In the genomic region with DNA sequence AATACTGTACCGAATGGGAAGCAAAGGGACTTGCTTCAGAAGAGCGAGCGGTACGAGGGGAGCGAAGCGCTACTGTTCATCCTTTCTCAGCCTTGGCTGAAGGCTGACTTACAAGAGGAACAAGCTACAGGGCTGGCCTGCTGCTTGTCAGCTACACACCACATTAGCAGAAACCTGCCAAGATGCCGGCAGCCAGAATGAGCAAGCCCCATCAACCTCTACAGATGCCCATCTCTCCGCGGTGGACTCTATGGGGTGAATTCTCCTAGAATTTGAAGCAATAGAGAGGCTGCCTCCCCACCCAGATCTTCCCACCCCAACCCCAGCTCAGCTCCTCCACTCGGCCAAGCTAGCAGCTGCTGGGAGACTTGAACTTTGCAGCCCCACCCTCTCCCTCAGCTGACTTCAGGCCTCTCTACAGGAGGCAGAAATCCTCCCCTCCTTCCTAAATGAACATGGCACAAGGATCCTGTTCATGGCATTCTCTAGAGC, we compare ENCODE assay signal across 8 mouse cellular contexts. TPM values are rescaled to one million over a fixed set of nuclear protein-coding genes. Genes with fewer than 3 reads are reported as not detected.
DNase-seq lines count a peak whose midpoint lies in the region; ATAC-seq and TF ChIP-seq lines count a peak whose summit lies in the region.

No protein-coding gene starts in this region.

- WGBS in heart, embryonic 12.5 days: 85% methylated on average over 10 of the region's 10 CpGs
- WGBS in heart, embryonic 10.5 days: 86% methylated on average over 10 of the region's 10 CpGs
- 77% methylated on average over 10 of the region's 10 CpGs for WGBS in heart, postnatal 0 days
- WGBS in midbrain, embryonic 14.5 days: 80% methylated on average over 10 of the region's 10 CpGs

- ATAC-seq in heart, embryonic 12.5 days (ENCODE audit: insufficient number of reproducible peaks, low FRiP score): no peak
- no peak for ATAC-seq in heart, postnatal 0 days (ENCODE audit: insufficient read depth, low read depth)
- ATAC-seq in midbrain, embryonic 14.5 days (ENCODE audit: low FRiP score, low TSS enrichment): peak; percentile 24

- H3K4me1 ChIP-seq in heart, embryonic 12.5 days (replicated peaks): peaks cover 73% of the 10 kb centered on the region
- H3K4me1 ChIP-seq in heart, embryonic 10.5 days: peaks cover 59% of the 10 kb centered on the region
- peaks cover 58% of the 10 kb centered on the region for H3K4me1 ChIP-seq in brown adipose tissue, adult 24 weeks (ENCODE audit: control insufficient read depth, insufficient read depth, insufficient read length, low read length)
- H3K4me1 ChIP-seq in heart, postnatal 0 days (ENCODE audit: control insufficient read depth, insufficient read depth): peaks cover 47% of the 10 kb centered on the region
- H3K4me1 ChIP-seq in midbrain, embryonic 14.5 days (ENCODE audit: control insufficient read depth, insufficient read depth, low read length): peaks cover 40% of the 10 kb centered on the region

- TF ChIP-seq EP300 in heart, postnatal 0 days (IDR thresholded peaks at IDR 0.05; ENCODE audit: low read depth): no peak

- H3K27me3 ChIP-seq in heart, embryonic 12.5 days (replicated peaks): no peaks in the 10 kb centered on the region
- H3K27me3 ChIP-seq in heart, embryonic 10.5 days (ENCODE audit: insufficient read depth, poor library complexity, severe bottlenecking): no peaks in the 10 kb centered on the region
- no peaks in the 10 kb centered on the region for H3K27me3 ChIP-seq in heart, postnatal 0 days (ENCODE audit: control insufficient read depth, insufficient read depth, low read length)
- H3K27me3 ChIP-seq in midbrain, embryonic 14.5 days (ENCODE audit: control insufficient read depth, insufficient read depth, low read length): no peaks in the 10 kb centered on the region

- no peak for DNase-seq in heart, embryonic 10.5 days (ENCODE audit: low spot score)
- DNase-seq in heart, postnatal 0 days (ENCODE audit: low spot score): no peak
- no peak for DNase-seq in midbrain, embryonic 14.5 days
- DNase-seq in kidney, postnatal 14 days: no peak
- DNase-seq in layer of hippocampus, adult 11-12 months (ENCODE audit: low spot score): no peak
- no peak for DNase-seq in urinary bladder, adult 2 months (ENCODE audit: low spot score)

- H3K27ac ChIP-seq in heart, embryonic 12.5 days (ENCODE audit: poor library complexity, severe bottlenecking): no peak overlapping the region
- no peak overlapping the region for H3K27ac ChIP-seq in heart, embryonic 10.5 days
- H3K27ac ChIP-seq in brown adipose tissue, adult 24 weeks (replicated peaks; ENCODE audit: low read depth, low read length): peak overlapping the region; percentile 20; the same call in 1 of the 2 replicates
- peak overlapping the region; percentile 26 for H3K27ac ChIP-seq in heart, postnatal 0 days (ENCODE audit: low read depth)
- peak overlapping the region; percentile 49; the same call in 1 of the 2 replicates for H3K27ac ChIP-seq in midbrain, embryonic 14.5 days (replicated peaks; ENCODE audit: low read depth, low read length)

- H3K4me3 ChIP-seq in heart, embryonic 12.5 days: no peak overlapping the region
- no peak overlapping the region for H3K4me3 ChIP-seq in heart, embryonic 10.5 days
- H3K4me3 ChIP-seq in brown adipose tissue, adult 24 weeks (ENCODE audit: insufficient read depth, low read depth, low read length): no peak overlapping the region
- no peak overlapping the region for H3K4me3 ChIP-seq in heart, postnatal 0 days (ENCODE audit: low read depth, low read length)
- H3K4me3 ChIP-seq in midbrain, embryonic 14.5 days (replicated peaks; ENCODE audit: low read depth, low read length): no peak overlapping the region

- H3K9me3 ChIP-seq in heart, embryonic 12.5 days (replicated peaks): no peaks in the 10 kb centered on the region
- H3K9me3 ChIP-seq in heart, embryonic 10.5 days: no peaks in the 10 kb centered on the region
- no peaks in the 10 kb centered on the region for H3K9me3 ChIP-seq in heart, postnatal 0 days (replicated peaks; ENCODE audit: control insufficient read depth, low read length)
- no peaks in the 10 kb centered on the region for H3K9me3 ChIP-seq in midbrain, embryonic 14.5 days (ENCODE audit: control insufficient read depth, low read length)

- 0 out of 2 replicates have a peak overlapping the region, but pooled peaks have one; percentile 2 for H3K9ac ChIP-seq in heart, embryonic 12.5 days
- no peak overlapping the region for H3K9ac ChIP-seq in heart, postnatal 0 days (replicated peaks; ENCODE audit: low read depth, low read length)
- no peak overlapping the region; the same call in 1 of the 2 replicates for H3K9ac ChIP-seq in midbrain, embryonic 14.5 days (replicated peaks; ENCODE audit: low read length)

- no peak for TF ChIP-seq CTCF in heart, postnatal 0 days (IDR thresholded peaks at IDR 0.05; ENCODE audit: low read depth)

- H3K4me2 ChIP-seq in heart, embryonic 12.5 days: no peak overlapping the region
- no peak overlapping the region for H3K4me2 ChIP-seq in heart, postnatal 0 days (ENCODE audit: low read depth, low read length)
- 0 out of 2 replicates have a peak overlapping the region, but pooled peaks have one; percentile 15 for H3K4me2 ChIP-seq in midbrain, embryonic 14.5 days (ENCODE audit: low read length)

- peaks cover 19% of the 10 kb centered on the region; the same call in 1 of the 2 replicates for H3K36me3 ChIP-seq in heart, embryonic 12.5 days
- peaks cover 17% of the 10 kb centered on the region for H3K36me3 ChIP-seq in heart, embryonic 10.5 days
- H3K36me3 ChIP-seq in heart, postnatal 0 days (replicated peaks; ENCODE audit: control insufficient read depth, insufficient read depth, low read length): peaks cover 4% of the 10 kb centered on the region; the same call in 1 of the 2 replicates
- peaks cover 5% of the 10 kb centered on the region; the same call in 1 of the 2 replicates for H3K36me3 ChIP-seq in midbrain, embryonic 14.5 days (ENCODE audit: control insufficient read depth, insufficient read depth, low read length)

RNA-seq across cellular contexts. Expression of a gene that starts 46.5 kb away (rescaled TPM):
- 31.3 and 33.6 TPM in 2 replicates for polyA plus RNA-seq in heart, embryonic 12.5 days (2016; fragmentation: Nextera tagmentation; extraction: Ambion mirVana)
- polyA plus RNA-seq in heart, embryonic 10.5 days (2016; fragmentation: Nextera tagmentation; extraction: Ambion mirVana): 29.8 and 31.3 TPM in 2 replicates
- 5.0 and 7.0 TPM in 2 replicates for polyA plus RNA-seq in brown adipose tissue, adult 24 weeks (2012; ENCODE audit: insufficient read depth, insufficient read length, missing spikeins)
- total RNA-seq in heart, postnatal 0 days (2014; rRNA removed; ENCODE audit: low replicate concordance): 14.1 and 17.3 TPM in 2 replicates
- polyA plus RNA-seq in heart, postnatal 0 days (2015; fragmentation: Nextera tagmentation; extraction: Ambion mirVana): 16.4 and 17.2 TPM in 2 replicates
- polyA plus RNA-seq in midbrain, embryonic 14.5 days (2014; fragmentation: Nextera tagmentation; extraction: Ambion mirVana): 50.0 and 56.0 TPM in 2 replicates
- 9.4 and 14.4 TPM in 2 replicates for polyA plus RNA-seq in urinary bladder, adult 2 months (2012; rRNA removed)

Comparison
In these comparisons a context has a peak if more than half of its experiments do, and no peak if none do; other contexts are left out.
1. H3K27ac ChIP-seq: peak in brown adipose tissue, adult 24 weeks (single experiment), heart, postnatal 0 days (single experiment) and midbrain, embryonic 14.5 days (single experiment); none in heart, embryonic 12.5 days (single experiment) and heart, embryonic 10.5 days (single experiment).